Mouse (Mus musculus) spleen, adult 2 months (tissue): ENCODE measurements around the gene Slc25a11.

Experiments
- CTCF ChIP-seq: fragments of 200-500 bp; IDR thresholded peaks from 2 replicates; pipeline ENCODE4 v1.5.1; 2011; ENCODE audit warnings: mild to moderate bottlenecking, inconsistent platforms; ENCODE audit not compliant: insufficient read depth, insufficient read length, insufficient replicate concordance; ENCODE audit errors: extremely low read depth
- POLR2A ChIP-seq: fragments of 200-500 bp; IDR thresholded peaks from 2 replicates; pipeline ENCODE4 v1.6.1; 2011; ENCODE audit warnings: low read depth, low read length, inconsistent platforms

GRCm38 (mm10) chr11:70641241-70641640, 6.0 kb downstream of the Slc25a11 start:
- TF ChIP-seq CTCF (no peak), POLR2A (no peak)
